Mouse (Mus musculus) heart, postnatal 14 days (tissue): ENCODE measurements around the gene Gm266. TPM values are rescaled to one million over a fixed set of nuclear protein-coding genes. Genes with fewer than 3 reads are reported as not detected.

Experiments
- DNase-seq, 2 experiments: peaks; one replicate each; pipeline ENCODE4 v3.0.0; 2021 to 2022
- intact Hi-C: fragments of 180-260 bp; cut with DNase I; formaldehyde crosslinking; loops from one replicate; pipeline ENCODE4 v1.15.1; 2025
- total RNA-seq, 2 experiments: library from RNA; stranded (reverse); gene quantifications; 2 replicates each; pipeline ENCODE4 v1.2.3; 2021

Gm266 gene
- total RNA-seq, 2 experiments from 2014 or later, result 1.2 to 1.7 TPM

- peak; percentile 94 to 96 for DNase-seq
- intact Hi-C loops, result loop anchor here (1.0 kb wide), 1 partner anchor 80 kb away; no protein-coding TSS in a partner anchor
Observed at GRCm38 (mm10) chr12:111504904-111505303, 19.3 kb upstream of the Gm266 start.

GRCm38 (mm10) chr12:111503571-111503970, 17.9 kb upstream of the Gm266 start:
- no peak for DNase-seq
- intact Hi-C loops, result no loop called here

GRCm38 (mm10) chr12:111503063-111503567, 17.5 kb upstream of the Gm266 start:
- intact Hi-C loops, result no loop called here
- no peak for DNase-seq

GRCm38 (mm10) chr12:111500725-111501124, 15.1 kb upstream of the Gm266 start:
- intact Hi-C loops, result no loop called here
- DNase-seq, result no peak

GRCm38 (mm10) chr12:111499617-111500016, 14.0 kb upstream of the Gm266 start:
- no peak for DNase-seq
- intact Hi-C loops, result no loop called here

- DNase-seq, result no peak
- intact Hi-C loops, result no loop called here
Observed at GRCm38 (mm10) chr12:111497076-111497475, 11.5 kb upstream of the Gm266 start.

GRCm38 (mm10) chr12:111494931-111495330, 9.3 kb upstream of the Gm266 start:
- no peak for DNase-seq
- intact Hi-C loops, result no loop called here

GRCm38 (mm10) chr12:111489261-111489865, 3.7 kb upstream of the Gm266 start:
- intact Hi-C loops, result no loop called here

GRCm38 (mm10) chr12:111486455-111486854, 832 bp upstream of the Gm266 start:
- intact Hi-C loops, result no loop called here
- peak in 1 of 2 experiments; percentile 35 for DNase-seq

More at GRCm38 (mm10) chr12:111489261-111489865, 3.7 kb upstream of the Gm266 start:
- no peak for DNase-seq

GRCm38 (mm10) chr12:111485046-111485651, 474 bp downstream of the Gm266 start:
- intact Hi-C loops, result no loop called here
- DNase-seq, result no peak

GRCm38 (mm10) chr12:111479917-111480316, 5.7 kb downstream of the Gm266 start:
- DNase-seq, result peak in 1 of 2 experiments; percentile 65
- intact Hi-C loops, result loop anchor here (10.0 kb wide), 1 partner anchor 205 kb away; the partner anchor contains the start of gene Amn

- intact Hi-C loops, result loop anchor here (10.0 kb wide), 1 partner anchor 204 kb away; the partner anchor contains the start of gene Amn
- no peak for DNase-seq
Observed at GRCm38 (mm10) chr12:111478924-111479323, 6.7 kb downstream of the Gm266 start.

GRCm38 (mm10) chr12:111474893-111475643, 10.6 kb downstream of the Gm266 start:
- peak; percentile 82 to 87 for DNase-seq
- intact Hi-C loops, result loop anchor here (10.0 kb wide), 1 partner anchor 200 kb away; the partner anchor contains the start of gene Amn

- intact Hi-C loops, result loop anchor here (10.0 kb wide), 1 partner anchor 200 kb away; the partner anchor contains the start of gene Amn
- DNase-seq, result no peak
Observed at GRCm38 (mm10) chr12:111474384-111474783, 11.2 kb downstream of the Gm266 start.

GRCm38 (mm10) chr12:111472886-111473285, 12.7 kb downstream of the Gm266 start:
- intact Hi-C loops, result loop anchor here (10.0 kb wide), 1 partner anchor 198 kb away; the partner anchor contains the start of gene Amn
- DNase-seq, result no peak

- no peak for DNase-seq
- intact Hi-C loops, result loop anchor here (10.0 kb wide), 1 partner anchor 197 kb away; the partner anchor contains the start of gene Amn
Observed at GRCm38 (mm10) chr12:111471721-111472120, 13.9 kb downstream of the Gm266 start.

GRCm38 (mm10) chr12:111471119-111471518, 14.5 kb downstream of the Gm266 start:
- intact Hi-C loops, result loop anchor here (10.0 kb wide), 1 partner anchor 196 kb away; the partner anchor contains the start of gene Amn
- DNase-seq, result no peak

- intact Hi-C loops, result loop anchor here (2.0 kb wide), 1 partner anchor 43 kb away; no protein-coding TSS in a partner anchor
- peak; percentile 75 to 84 for DNase-seq
Observed at GRCm38 (mm10) chr12:111469507-111469906, 16.1 kb downstream of the Gm266 start.

- intact Hi-C loops, result loop anchor here (2.0 kb wide), 1 partner anchor 41 kb away; no protein-coding TSS in a partner anchor
- no peak for DNase-seq
Observed at GRCm38 (mm10) chr12:111468206-111468605, 17.4 kb downstream of the Gm266 start.

GRCm38 (mm10) chr12:111466369-111466768, 19.3 kb downstream of the Gm266 start:
- no peak for DNase-seq
- intact Hi-C loops, result no loop called here
